ENCODE assay signal across 19 mouse cellular contexts in the genomic region with DNA sequence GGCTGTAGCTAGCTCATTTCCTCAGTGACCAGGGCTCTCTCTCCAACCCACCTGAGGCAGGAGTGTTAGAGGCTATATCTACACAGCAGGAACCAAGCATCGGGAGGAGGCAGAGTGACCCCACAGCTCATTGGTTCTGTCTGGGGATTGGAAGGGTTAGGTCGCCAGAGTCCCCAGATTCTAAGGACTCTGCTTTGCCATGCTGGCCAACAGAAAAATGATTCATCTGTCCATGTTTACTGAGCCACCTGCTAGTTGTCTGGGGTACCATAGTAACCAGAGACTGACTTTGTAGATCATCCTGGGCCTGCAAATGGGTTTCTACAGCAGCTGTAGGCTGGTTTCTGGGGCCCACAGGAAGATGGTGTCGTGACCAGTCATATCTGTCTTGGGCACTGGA.
DNase-seq lines count a peak whose midpoint lies in the region; ATAC-seq and TF ChIP-seq lines count a peak whose summit lies in the region.
"Had no signal": no experiment of that assay in that cellular context is flagged by ENCODE, and none has a peak within 500 bp of the region (broad histone marks: within the 10 kb centered on the region; RNA-seq: fewer than 3 reads in every experiment).

No protein-coding gene starts in this region.

- no peak overlapping the region for H3K4me3 ChIP-seq in hindbrain, embryonic 13.5 days
- no peak overlapping the region for H3K4me3 ChIP-seq in hindbrain, postnatal 0 days (ENCODE audit: low read length)
- no peak overlapping the region for H3K4me3 ChIP-seq in midbrain, embryonic 14.5 days (replicated peaks; ENCODE audit: low read depth, low read length)
- H3K4me3 ChIP-seq in midbrain, embryonic 10.5 days, result no peak overlapping the region
- H3K4me3 ChIP-seq in midbrain, embryonic 15.5 days, result no peak overlapping the region
- H3K4me3 ChIP-seq: forebrain, embryonic 12.5 days; gastrocnemius, adult 2 months; limb, embryonic 13.5 days; liver, embryonic 13.5 days had no signal

- peaks cover 4% of the 10 kb centered on the region; the same call in 1 of the 2 replicates for H3K27me3 ChIP-seq in hindbrain, embryonic 13.5 days
- no peaks in the 10 kb centered on the region for H3K27me3 ChIP-seq in hindbrain, postnatal 0 days (ENCODE audit: insufficient read depth, low read length)
- no peaks in the 10 kb centered on the region for H3K27me3 ChIP-seq in midbrain, embryonic 14.5 days (ENCODE audit: control insufficient read depth, insufficient read depth, low read length)
- no peaks in the 10 kb centered on the region; the same call in 1 of the 2 replicates for H3K27me3 ChIP-seq in midbrain, embryonic 10.5 days (ENCODE audit: low read depth, poor library complexity, severe bottlenecking)
- no peaks in the 10 kb centered on the region for H3K27me3 ChIP-seq in midbrain, embryonic 15.5 days (replicated peaks)
- H3K27me3 ChIP-seq: CH12.LX; limb, embryonic 13.5 days; liver, embryonic 13.5 days had no signal

- TF ChIP-seq CTCF in hindbrain, postnatal 0 days (IDR thresholded peaks at IDR 0.05; ENCODE audit: low read depth), result no peak

- no peak for DNase-seq in hindbrain, postnatal 0 days (ENCODE audit: low spot score)
- no peak for DNase-seq in midbrain, embryonic 14.5 days
- DNase-seq in midbrain, embryonic 10.5 days (ENCODE audit: low spot score), result no peak
- peak; percentile 36 to 47 for DNase-seq in cerebellum, postnatal 10 days
- DNase-seq in ovary, postnatal 14 days (ENCODE audit: low spot score), result no peak
- DNase-seq in adrenal gland, postnatal 25 days, result no peak
- DNase-seq: gastrocnemius, adult 2 months; heart, postnatal 10 days; liver, embryonic 13.5 days; lung, embryonic 14.5 days; lung, postnatal 4 days; spleen, adult 18-20 months; thymus, postnatal 36 days had no signal

- H3K9me3 ChIP-seq in hindbrain, embryonic 13.5 days, result no peaks in the 10 kb centered on the region
- no peaks in the 10 kb centered on the region for H3K9me3 ChIP-seq in hindbrain, postnatal 0 days (ENCODE audit: low read length)
- H3K9me3 ChIP-seq in midbrain, embryonic 14.5 days (ENCODE audit: control insufficient read depth, low read length), result no peaks in the 10 kb centered on the region
- no peaks in the 10 kb centered on the region for H3K9me3 ChIP-seq in midbrain, embryonic 10.5 days (replicated peaks)
- H3K9me3 ChIP-seq in midbrain, embryonic 15.5 days, result no peaks in the 10 kb centered on the region
- H3K9me3 ChIP-seq: forebrain, embryonic 12.5 days; limb, embryonic 13.5 days; liver, embryonic 13.5 days had no signal

- no peak overlapping the region for H3K4me2 ChIP-seq in hindbrain, embryonic 13.5 days
- no peak overlapping the region for H3K4me2 ChIP-seq in hindbrain, postnatal 0 days (ENCODE audit: low read depth, low read length)
- no peak overlapping the region for H3K4me2 ChIP-seq in midbrain, embryonic 14.5 days (ENCODE audit: low read length)
- H3K4me2 ChIP-seq in midbrain, embryonic 15.5 days, result no peak overlapping the region
- H3K4me2 ChIP-seq: forebrain, embryonic 12.5 days; heart, embryonic 11.5 days; limb, embryonic 13.5 days; liver, embryonic 13.5 days; lung, embryonic 14.5 days had no signal

- ATAC-seq in hindbrain, embryonic 13.5 days (ENCODE audit: low FRiP score), result no peak
- no peak for ATAC-seq in hindbrain, postnatal 0 days
- no peak for ATAC-seq in midbrain, embryonic 14.5 days (ENCODE audit: low FRiP score, low TSS enrichment)
- no peak for ATAC-seq in midbrain, embryonic 15.5 days (replicated peaks)

- no peak overlapping the region for H3K9ac ChIP-seq in hindbrain, embryonic 13.5 days
- no peak overlapping the region for H3K9ac ChIP-seq in hindbrain, postnatal 0 days (replicated peaks; ENCODE audit: low read length)
- no peak overlapping the region for H3K9ac ChIP-seq in midbrain, embryonic 14.5 days (replicated peaks; ENCODE audit: low read length)
- no peak overlapping the region for H3K9ac ChIP-seq in midbrain, embryonic 15.5 days
- H3K9ac ChIP-seq: forebrain, embryonic 12.5 days; limb, embryonic 13.5 days; liver, embryonic 13.5 days; lung, embryonic 14.5 days had no signal

- peaks cover 42% of the 10 kb centered on the region for H3K4me1 ChIP-seq in hindbrain, embryonic 13.5 days (replicated peaks)
- peaks cover 12% of the 10 kb centered on the region for H3K4me1 ChIP-seq in hindbrain, postnatal 0 days (ENCODE audit: insufficient read depth, low read length)
- H3K4me1 ChIP-seq in midbrain, embryonic 14.5 days (ENCODE audit: control insufficient read depth, insufficient read depth, low read length), result peaks cover 34% of the 10 kb centered on the region
- H3K4me1 ChIP-seq in midbrain, embryonic 10.5 days, result peaks cover 69% of the 10 kb centered on the region
- H3K4me1 ChIP-seq in midbrain, embryonic 15.5 days, result peaks cover 36% of the 10 kb centered on the region
- H3K4me1 ChIP-seq: liver, embryonic 13.5 days had no signal

- H3K27ac ChIP-seq in hindbrain, embryonic 13.5 days, result peak overlapping the region; percentile 48; the same call in 1 of the 2 replicates
- no peak overlapping the region for H3K27ac ChIP-seq in hindbrain, postnatal 0 days
- H3K27ac ChIP-seq in midbrain, embryonic 14.5 days (replicated peaks; ENCODE audit: low read depth, low read length), result peak overlapping the region; percentile 49; the same call in 1 of the 2 replicates
- H3K27ac ChIP-seq in midbrain, embryonic 10.5 days (replicated peaks), result no peak overlapping the region
- peak overlapping the region; percentile 57 for H3K27ac ChIP-seq in midbrain, embryonic 15.5 days
- H3K27ac ChIP-seq: gastrocnemius, adult 2 months; limb, embryonic 13.5 days; liver, embryonic 13.5 days had no signal

- 79% methylated on average over 3 of the region's 3 CpGs for WGBS in hindbrain, embryonic 13.5 days
- 75% methylated on average over 3 of the region's 3 CpGs for WGBS in hindbrain, postnatal 0 days
- WGBS in midbrain, embryonic 14.5 days, result 64% methylated on average over 3 of the region's 3 CpGs
- 89% methylated on average over 3 of the region's 3 CpGs for WGBS in midbrain, embryonic 10.5 days
- WGBS in midbrain, embryonic 15.5 days, result 62% methylated on average over 3 of the region's 3 CpGs

- H3K36me3 ChIP-seq in hindbrain, embryonic 13.5 days, result no peaks in the 10 kb centered on the region
- no peaks in the 10 kb centered on the region for H3K36me3 ChIP-seq in hindbrain, postnatal 0 days (ENCODE audit: insufficient read depth, low read length)
- H3K36me3 ChIP-seq in midbrain, embryonic 14.5 days (ENCODE audit: control insufficient read depth, insufficient read depth, low read length), result no peaks in the 10 kb centered on the region
- H3K36me3 ChIP-seq in midbrain, embryonic 10.5 days, result no peaks in the 10 kb centered on the region
- no peaks in the 10 kb centered on the region for H3K36me3 ChIP-seq in midbrain, embryonic 15.5 days (replicated peaks)
- H3K36me3 ChIP-seq: forebrain, embryonic 12.5 days; limb, embryonic 13.5 days; liver, embryonic 13.5 days had no signal

Comparison
In these comparisons a context has a peak if more than half of its experiments do, and no peak if none do; other contexts are left out.
1. H3K27ac ChIP-seq: peak in hindbrain, embryonic 13.5 days (single experiment), midbrain, embryonic 14.5 days (single experiment) and midbrain, embryonic 15.5 days (single experiment); none in hindbrain, postnatal 0 days (single experiment) and midbrain, embryonic 10.5 days (single experiment).
2. DNase-seq: peak in cerebellum, postnatal 10 days (2 of 2); none in hindbrain, postnatal 0 days (single experiment), midbrain, embryonic 14.5 days (single experiment), midbrain, embryonic 10.5 days (single experiment), ovary, postnatal 14 days (single experiment) and adrenal gland, postnatal 25 days (single experiment).